Mouse (Mus musculus): Measurements from ENCODE around the gene Slc28a3. TPM values are rescaled to one million over a fixed set of nuclear protein-coding genes. Genes with fewer than 3 reads are reported as not detected.

Gene Slc28a3
- total RNA-seq (2014; rRNA removed): 0.19 TPM in 1 of 2 replicates, not detected in the other
- not detected in 2 replicates for polyA plus RNA-seq (2015; fragmentation: Nextera tagmentation; extraction: Ambion mirVana)

DNA sequence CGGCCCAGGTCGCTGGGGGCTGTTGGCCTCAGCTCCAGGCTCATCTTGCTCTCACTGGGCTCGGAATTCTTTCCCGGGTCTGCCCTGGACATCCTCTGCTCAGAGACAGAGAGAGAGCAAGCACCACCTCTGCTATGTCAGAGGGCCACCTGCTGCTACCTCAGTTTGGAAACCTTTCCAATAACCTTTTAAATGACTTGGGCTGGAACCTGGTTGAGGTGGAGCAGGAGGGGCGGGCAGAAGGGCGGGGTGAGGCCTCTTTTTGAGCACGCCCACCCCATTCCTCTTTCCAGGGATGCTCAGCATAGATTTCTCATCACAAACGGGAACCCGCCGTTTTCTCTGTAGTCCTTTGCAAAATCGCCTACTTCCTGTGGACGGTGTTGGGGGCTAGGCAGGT lies at the start of gene Slc28a3:
Gene Slc28a3, minus strand, starts transcription at position 162 of the 400 bp plus-strand sequence.
- Histone ChIP-seq H3K27ac (ENCODE audit: low read depth, low read length) (no peak within 1 kb of the TSS), H3K4me2 (ENCODE audit: low read depth, low read length, poor library complexity, severe bottlenecking) (no peak within 1 kb of the TSS), H3K27me3 (ENCODE audit: insufficient read depth, low read length) (no peaks in the 10 kb centered on the region), H3K36me3 (ENCODE audit: insufficient read depth, low read length) (no peaks in the 10 kb centered on the region), H3K9me3 (ENCODE audit: low read length) (no peaks in the 10 kb centered on the region), H3K9ac (replicated peaks; ENCODE audit: low read length, poor library complexity, severe bottlenecking) (no peak within 1 kb of the TSS), H3K4me3 (ENCODE audit: low read depth, low read length) (no peak within 1 kb of the TSS), H3K4me1 (ENCODE audit: insufficient read depth, low read length) (no peaks in the 10 kb centered on the region)
- WGBS: 16% methylated on average over 12 of the region's 12 CpGs
- DNase-seq (ENCODE audit: low spot score) (no peak), ATAC-seq (ENCODE audit: low FRiP score) (no peak)
- no peak for TF ChIP-seq CTCF (IDR thresholded peaks at IDR 0.05)

DNA sequence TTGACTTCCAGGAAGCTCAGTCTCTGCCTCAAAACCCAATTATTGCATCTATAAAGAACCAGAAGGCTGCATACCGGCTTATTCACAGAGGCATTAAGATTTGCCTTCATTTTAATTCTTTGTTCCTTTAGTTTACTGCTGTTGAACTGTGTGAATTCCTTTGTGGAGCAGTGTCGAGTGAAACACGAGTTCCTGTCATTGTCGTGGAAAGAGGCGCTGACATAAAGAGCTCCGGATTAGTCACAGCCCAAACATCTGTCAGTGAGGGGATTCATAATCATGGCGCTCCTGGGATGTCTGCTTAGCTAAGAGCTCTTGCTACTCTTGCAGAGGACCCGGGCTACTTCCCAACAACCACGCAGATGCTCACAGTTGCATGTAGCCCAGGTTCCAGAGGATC lies 47.3 kb upstream of the Slc28a3 start:
- H3K27ac ChIP-seq (ENCODE audit: low read depth, low read length): no peak overlapping the region
- no peaks in the 10 kb centered on the region for H3K9me3 ChIP-seq (ENCODE audit: low read length)
- no peak overlapping the region for H3K4me3 ChIP-seq (ENCODE audit: low read depth, low read length)
- H3K36me3 ChIP-seq (ENCODE audit: insufficient read depth, low read length): no peaks in the 10 kb centered on the region
- no peaks in the 10 kb centered on the region for H3K4me1 ChIP-seq (ENCODE audit: insufficient read depth, low read length)
- ATAC-seq (ENCODE audit: low FRiP score): no peak
- TF ChIP-seq CTCF (IDR thresholded peaks at IDR 0.05): no peak
- no peak overlapping the region; the same call in 1 of the 2 replicates for H3K4me2 ChIP-seq (ENCODE audit: low read depth, low read length, poor library complexity, severe bottlenecking)
- H3K9ac ChIP-seq (replicated peaks; ENCODE audit: low read length, poor library complexity, severe bottlenecking): no peak overlapping the region
- no peaks in the 10 kb centered on the region for H3K27me3 ChIP-seq (ENCODE audit: insufficient read depth, low read length)
- 7% methylated on average over 9 of the region's 9 CpGs for WGBS
- peak; percentile 8 for DNase-seq (ENCODE audit: low spot score)

- DNase-seq (ENCODE audit: low spot score) (no peak), ATAC-seq (ENCODE audit: low FRiP score) (no peak)
- H3K9me3 ChIP-seq (ENCODE audit: low read length): no peaks in the 10 kb centered on the region
- H3K9ac ChIP-seq (replicated peaks; ENCODE audit: low read length, poor library complexity, severe bottlenecking): no peak overlapping the region
- TF ChIP-seq CTCF (IDR thresholded peaks at IDR 0.05): no peak
- H3K4me3 ChIP-seq (ENCODE audit: low read depth, low read length): no peak overlapping the region
- H3K27me3 ChIP-seq (ENCODE audit: insufficient read depth, low read length): no peaks in the 10 kb centered on the region
- H3K27ac ChIP-seq (ENCODE audit: low read depth, low read length): no peak overlapping the region
- no peaks in the 10 kb centered on the region for H3K36me3 ChIP-seq (ENCODE audit: insufficient read depth, low read length)
- 92% methylated on average over 3 of the region's 3 CpGs for WGBS
- H3K4me1 ChIP-seq (ENCODE audit: insufficient read depth, low read length): no peaks in the 10 kb centered on the region
- no peak overlapping the region for H3K4me2 ChIP-seq (ENCODE audit: low read depth, low read length, poor library complexity, severe bottlenecking)
Observed at GRCm38 (mm10) chr13:58656885-58657284, 46.2 kb upstream of the Slc28a3 start.

- WGBS: 81% methylated on average over 10 of the region's 10 CpGs
Observed at GRCm38 (mm10) chr13:58655552-58655951, 44.9 kb upstream of the Slc28a3 start.

DNA sequence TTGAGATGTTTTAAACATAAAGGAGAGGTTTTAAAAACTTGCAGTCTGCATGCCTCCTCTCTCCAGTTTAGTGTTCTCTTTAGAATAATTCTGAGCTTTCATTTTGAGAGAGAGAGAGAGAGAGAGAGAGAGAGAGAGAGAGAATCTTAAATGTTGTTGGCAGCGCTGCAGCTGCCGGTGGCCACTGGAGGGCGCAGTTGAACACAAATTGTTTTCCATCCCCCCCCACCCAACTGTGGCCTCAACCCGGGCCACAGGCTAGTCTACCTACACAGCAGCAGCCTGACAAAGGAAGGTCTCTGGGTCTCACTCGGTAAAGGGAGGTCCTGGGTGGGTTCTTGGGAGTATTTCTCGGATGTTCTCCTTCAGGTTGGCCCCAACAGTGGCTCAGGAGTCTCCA lies 29.7 kb upstream of the Slc28a3 start:
- peak; percentile 88 for TF ChIP-seq CTCF (IDR thresholded peaks at IDR 0.05)
- peak; percentile 57; the same call in 1 of the 2 replicates for ATAC-seq (ENCODE audit: low FRiP score)

More at GRCm38 (mm10) chr13:58655552-58655951, 44.9 kb upstream of the Slc28a3 start:
- Histone ChIP-seq H3K9me3 (ENCODE audit: low read length) (no peaks in the 10 kb centered on the region), H3K27me3 (ENCODE audit: insufficient read depth, low read length) (no peaks in the 10 kb centered on the region), H3K4me2 (ENCODE audit: low read depth, low read length, poor library complexity, severe bottlenecking) (no peak overlapping the region), H3K27ac (ENCODE audit: low read depth, low read length) (no peak overlapping the region), H3K4me3 (ENCODE audit: low read depth, low read length) (no peak overlapping the region), H3K9ac (replicated peaks; ENCODE audit: low read length, poor library complexity, severe bottlenecking) (no peak overlapping the region), H3K36me3 (ENCODE audit: insufficient read depth, low read length) (no peaks in the 10 kb centered on the region), H3K4me1 (ENCODE audit: insufficient read depth, low read length) (no peaks in the 10 kb centered on the region)
- no peak for ATAC-seq (ENCODE audit: low FRiP score)
- DNase-seq (ENCODE audit: low spot score): no peak
- TF ChIP-seq CTCF (IDR thresholded peaks at IDR 0.05): peak; percentile 55

GRCm38 (mm10) chr13:58638950-58639349 lies 28.3 kb upstream of the Slc28a3 start:
- ATAC-seq (ENCODE audit: low FRiP score): 0 out of 2 replicates have a peak, but pooled peaks have one; percentile 32
- WGBS: 38% methylated on average over 4 of the region's 4 CpGs

More for the DNA sequence above, 29.7 kb upstream of the Slc28a3 start:
- H3K9ac ChIP-seq (replicated peaks; ENCODE audit: low read length, poor library complexity, severe bottlenecking): no peak overlapping the region
- 11% methylated on average over 6 of the region's 6 CpGs for WGBS
- no peaks in the 10 kb centered on the region for H3K27me3 ChIP-seq (ENCODE audit: insufficient read depth, low read length)
- H3K4me3 ChIP-seq (ENCODE audit: low read depth, low read length): no peak overlapping the region
- no peaks in the 10 kb centered on the region for H3K9me3 ChIP-seq (ENCODE audit: low read length)
- H3K4me1 ChIP-seq (ENCODE audit: insufficient read depth, low read length): no peaks in the 10 kb centered on the region
- H3K27ac ChIP-seq (ENCODE audit: low read depth, low read length): no peak overlapping the region
- no peak overlapping the region for H3K4me2 ChIP-seq (ENCODE audit: low read depth, low read length, poor library complexity, severe bottlenecking)
- DNase-seq (ENCODE audit: low spot score): peak; percentile 79
- no peaks in the 10 kb centered on the region for H3K36me3 ChIP-seq (ENCODE audit: insufficient read depth, low read length)

More at GRCm38 (mm10) chr13:58638950-58639349, 28.3 kb upstream of the Slc28a3 start:
- Histone ChIP-seq H3K9ac (replicated peaks; ENCODE audit: low read length, poor library complexity, severe bottlenecking) (no peak overlapping the region), H3K4me2 (ENCODE audit: low read depth, low read length, poor library complexity, severe bottlenecking) (no peak overlapping the region), H3K4me3 (ENCODE audit: low read depth, low read length) (no peak overlapping the region), H3K27me3 (ENCODE audit: insufficient read depth, low read length) (no peaks in the 10 kb centered on the region), H3K9me3 (ENCODE audit: low read length) (no peaks in the 10 kb centered on the region), H3K36me3 (ENCODE audit: insufficient read depth, low read length) (no peaks in the 10 kb centered on the region), H3K27ac (ENCODE audit: low read depth, low read length) (no peak overlapping the region), H3K4me1 (ENCODE audit: insufficient read depth, low read length) (no peaks in the 10 kb centered on the region)
- TF ChIP-seq CTCF (IDR thresholded peaks at IDR 0.05): peak; percentile 81
- DNase-seq (ENCODE audit: low spot score): peak; percentile 88

Measured in midbrain, postnatal 0 days (tissue).